Mouse (Mus musculus): Measurements from ENCODE around the gene Ccdc73. TPM values are rescaled to one million over a fixed set of nuclear protein-coding genes. Genes with fewer than 3 reads are reported as not detected.
"Not testable (repeated sequence)": the region's sequence is repeated elsewhere in the genome, so short reads cannot be mapped to it uniquely, and the experiment has no call there.

Gene Ccdc73
- 10 to 100 TPM in 1 of 4 experiments, 1 to 10 TPM in 3; 4.4 to 10.4 (median 4.7) TPM for total RNA-seq (2022)

GRCm38 (mm10) chr2:104867282-104867855 is at the start of gene Ccdc73:
TSS of gene Ccdc73 (plus strand) at chr2:104867805.
- no peak for DNase-seq

- not testable (repeated sequence) for DNase-seq
Measured at GRCm38 (mm10) chr2:104818763-104819162, 48.8 kb upstream of the Ccdc73 start.

- DNase-seq: no peak
Measured at GRCm38 (mm10) chr2:104826191-104826590, 41.4 kb upstream of the Ccdc73 start.

- DNase-seq: no peak
Measured at GRCm38 (mm10) chr2:104832486-104832885, 35.1 kb upstream of the Ccdc73 start.

GRCm38 (mm10) chr2:104840974-104841373 is 26.6 kb upstream of the Ccdc73 start:
- DNase-seq: no peak

GRCm38 (mm10) chr2:104841736-104842135 is 25.9 kb upstream of the Ccdc73 start:
- no peak for DNase-seq

- DNase-seq: no peak
Measured at GRCm38 (mm10) chr2:104842559-104842958, 25.0 kb upstream of the Ccdc73 start.

- no peak for DNase-seq
Measured at GRCm38 (mm10) chr2:104846638-104847414, 20.8 kb upstream of the Ccdc73 start.

- DNase-seq: no peak
Measured at GRCm38 (mm10) chr2:104847645-104848044, 20.0 kb upstream of the Ccdc73 start.

- DNase-seq: no peak
Measured at GRCm38 (mm10) chr2:104848235-104849161, 19.1 kb upstream of the Ccdc73 start.

GRCm38 (mm10) chr2:104849276-104849990 is 18.2 kb upstream of the Ccdc73 start, which contains the start of gene Prrg4:
TSS of gene Prrg4 (minus strand) at chr2:104849876.
- DNase-seq: peak; percentile 73

- DNase-seq: no peak
Measured at GRCm38 (mm10) chr2:104849991-104850359, 17.6 kb upstream of the Ccdc73 start.

GRCm38 (mm10) chr2:104851686-104852085 is 15.9 kb upstream of the Ccdc73 start:
- no peak for DNase-seq

GRCm38 (mm10) chr2:104852546-104852945 is 15.1 kb upstream of the Ccdc73 start:
- no peak for DNase-seq

GRCm38 (mm10) chr2:104854836-104855235 is 12.8 kb upstream of the Ccdc73 start:
- DNase-seq: no peak

GRCm38 (mm10) chr2:104855732-104856131 is 11.9 kb upstream of the Ccdc73 start:
- DNase-seq: no peak

GRCm38 (mm10) chr2:104856218-104856617 is 11.4 kb upstream of the Ccdc73 start:
- DNase-seq: no peak

- DNase-seq: not testable (repeated sequence)
Measured at GRCm38 (mm10) chr2:104858083-104858482, 9.5 kb upstream of the Ccdc73 start.

- DNase-seq: no peak
Measured at GRCm38 (mm10) chr2:104859060-104859459, 8.5 kb upstream of the Ccdc73 start.

- DNase-seq: no peak
Measured at GRCm38 (mm10) chr2:104860426-104860825, 7.2 kb upstream of the Ccdc73 start.

GRCm38 (mm10) chr2:104864176-104864860 is 3.3 kb upstream of the Ccdc73 start:
- DNase-seq: no peak

GRCm38 (mm10) chr2:104869101-104869500 is 1.5 kb downstream of the Ccdc73 start:
- no peak for DNase-seq
